Mouse (Mus musculus) heart, adult 8-10 months (tissue): ENCODE results near the gene Mcm7. TPM values are rescaled to one million over a fixed set of nuclear protein-coding genes. Genes with fewer than 3 reads are reported as not detected.

ENCODE experiments used
- DNase-seq: peaks from one replicate; pipeline ENCODE4 v3.0.0; 2022; ENCODE audit warnings: low spot score
- microRNA-seq: library from miRNA; unstranded; fragments of <30 nt; microRNA quantifications from one replicate; pipeline ENCODE4 v1.2.0, GENCODE M21; 2022
- total RNA-seq, 4 experiments: library from RNA; stranded (reverse); gene quantifications; 2 replicates each; pipeline ENCODE4 v1.2.4; 2022

Gene Mcm7
- total RNA-seq, 4 experiments from 2014 or later = 7.2 to 11.5 (median 8.2) TPM

- peak; percentile 96 for DNase-seq
Observed at GRCm38 (mm10) chr5:138155443-138155976, 16.7 kb downstream of the Mcm7 start, which contains the start of gene Zfp113. TSS of gene Zfp113 (minus strand) at chr5:138155744.

- no peak for DNase-seq
Observed at GRCm38 (mm10) chr5:138154390-138154789, 17.8 kb downstream of the Mcm7 start.

- DNase-seq = no peak
Observed at GRCm38 (mm10) chr5:138138585-138138984, 33.6 kb downstream of the Mcm7 start.

- no peak for DNase-seq
Observed at GRCm38 (mm10) chr5:138137935-138138549, 34.2 kb downstream of the Mcm7 start.

GRCm38 (mm10) chr5:138137257-138137656, 35.0 kb downstream of the Mcm7 start:
- DNase-seq = no peak

GRCm38 (mm10) chr5:138132425-138133064, 39.7 kb downstream of the Mcm7 start:
- no peak for DNase-seq

- DNase-seq = no peak
Observed at GRCm38 (mm10) chr5:138118041-138118440, 54.2 kb downstream of the Mcm7 start.

GRCm38 (mm10) chr5:138117199-138118015, 54.8 kb downstream of the Mcm7 start:
- DNase-seq = no peak

GRCm38 (mm10) chr5:138116255-138117198, 55.7 kb downstream of the Mcm7 start, which contains the start of gene Zscan21:
TSS of gene Zscan21 (plus strand) at chr5:138116903.
- DNase-seq = peak; percentile 90

Small RNAs within 50 kb of the gene (microRNA-seq; reads per million reads assigned to microRNA genes)
- gene Mir106b (811 reads per million, percentile 80 among the genes with 10 or more reads in this experiment), gene Mir25 (293 reads per million, percentile 71 among the genes with 10 or more reads in this experiment), gene Mir93 (3,180 reads per million, percentile 90 among the genes with 10 or more reads in this experiment)

Other genes with a start within 250 kb of the Mcm7 start
- under 1 TPM; 0.09 to 0.34 (median 0.24) TPM for gene Gjc3, start 209.3 kb downstream of the Mcm7 start, total RNA-seq
- gene Azgp1, start 190.9 kb downstream of the Mcm7 start, total RNA-seq = not detected
- not detected for gene Smok3a, start 151.2 kb downstream of the Mcm7 start, total RNA-seq
- not detected for gene Smok3b, start 151.0 kb downstream of the Mcm7 start, total RNA-seq
- gene Smok3c, start 119.2 kb downstream of the Mcm7 start, total RNA-seq = not detected
- 10 to 100 TPM; 13.7 to 16.2 (median 15.3) TPM for gene Zkscan1, start 87.3 kb downstream of the Mcm7 start, total RNA-seq
- 10 to 100 TPM; 11.2 to 12.9 (median 11.9) TPM for gene Zscan21, start 55.5 kb downstream of the Mcm7 start, total RNA-seq
- gene Zfp113, start 16.7 kb downstream of the Mcm7 start, total RNA-seq = 1 to 10 TPM; 6.2 to 8.5 (median 8.3) TPM
- gene Cops6, start 11.4 kb downstream of the Mcm7 start, total RNA-seq = 100 to 1,000 TPM; 117 to 139 (median 133) TPM
- gene Ap4m1, start 420 bp downstream of the Mcm7 start, total RNA-seq = 10 to 100 TPM in 1 of 4 experiments, 1 to 10 TPM in 3; 6.0 to 11.3 (median 7.6) TPM
- 10 to 100 TPM; 32.6 to 34.7 (median 34.2) TPM for gene Taf6, start 15.0 kb upstream of the Mcm7 start, total RNA-seq
- 1 to 10 TPM; 4.9 to 7.0 (median 5.9) TPM for gene Cnpy4, start 15.1 kb upstream of the Mcm7 start, total RNA-seq
- 1 to 10 TPM; 1.8 to 4.3 (median 2.4) TPM for gene Mblac1, start 21.9 kb upstream of the Mcm7 start, total RNA-seq
- 1 to 10 TPM in 1 of 4 experiments, under 1 TPM in 3; 0.56 to 1.3 (median 0.66) TPM for gene Nxpe5, start 53.5 kb upstream of the Mcm7 start, total RNA-seq
- 10 to 100 TPM; 54.5 to 61.7 (median 56.2) TPM for gene Lamtor4, start 83.1 kb upstream of the Mcm7 start, total RNA-seq
- 1 to 10 TPM; 2.7 to 4.4 (median 3.4) TPM for gene BC037034, start 91.6 kb upstream of the Mcm7 start, total RNA-seq
- gene Gal3st4, start 100.4 kb upstream of the Mcm7 start, total RNA-seq = under 1 TPM in 1 of 4 experiments, not detected in 3; 0.17 TPM
- gene Gm43720, start 107.5 kb upstream of the Mcm7 start, total RNA-seq = not detected
- under 1 TPM in 2 of 4 experiments, not detected in 2; 0.22 to 0.34 TPM for gene Gpc2, start 107.6 kb upstream of the Mcm7 start, total RNA-seq
- gene Stag3, start 107.8 kb upstream of the Mcm7 start, total RNA-seq = not detected
- gene Pvrig, start 169.5 kb upstream of the Mcm7 start, total RNA-seq = under 1 TPM in 1 of 4 experiments, not detected in 3; 0.52 TPM